Mouse (Mus musculus): ENCODE data around the gene Magi1. TPM values are rescaled to one million over a fixed set of nuclear protein-coding genes. Genes with fewer than 3 reads are reported as not detected.

Magi1 gene
- polyA plus RNA-seq, 1 experiment, result not detected

GRCm38 (mm10) chr6:94190830-94191229 is 92.9 kb downstream of the Magi1 start:
- Histone ChIP-seq H3K27ac (ENCODE audit: insufficient read depth, low read depth, low read length) (no peak overlapping the region), H3K4me3 (ENCODE audit: insufficient read depth, low read length) (no peak overlapping the region), H3K4me1 (ENCODE audit: control insufficient read depth, insufficient read depth, low read length) (peaks cover 5% of the 10 kb centered on the region)
- TF ChIP-seq POLR2A (IDR thresholded peaks at IDR 0.05; ENCODE audit: borderline replicate concordance, low read depth, low read length) (no peak), CTCF (IDR thresholded peaks at IDR 0.05; ENCODE audit: low read depth, low read length) (no peak)

- Histone ChIP-seq H3K4me3 (ENCODE audit: insufficient read depth, low read length) (no peak overlapping the region), H3K4me1 (ENCODE audit: control insufficient read depth, insufficient read depth, low read length) (no peaks in the 10 kb centered on the region), H3K27ac (ENCODE audit: insufficient read depth, low read depth, low read length) (no peak overlapping the region)
- TF ChIP-seq POLR2A (IDR thresholded peaks at IDR 0.05; ENCODE audit: borderline replicate concordance, low read depth, low read length), result no peak
- no peak for TF ChIP-seq CTCF (IDR thresholded peaks at IDR 0.05; ENCODE audit: low read depth, low read length)
Observed at GRCm38 (mm10) chr6:94189379-94189778, 94.3 kb downstream of the Magi1 start.

- Histone ChIP-seq H3K4me1 (ENCODE audit: control insufficient read depth, insufficient read depth, low read length) (no peaks in the 10 kb centered on the region), H3K4me3 (ENCODE audit: insufficient read depth, low read length) (no peak overlapping the region), H3K27ac (ENCODE audit: insufficient read depth, low read depth, low read length) (no peak overlapping the region)
- TF ChIP-seq POLR2A (IDR thresholded peaks at IDR 0.05; ENCODE audit: borderline replicate concordance, low read depth, low read length) (no peak), CTCF (IDR thresholded peaks at IDR 0.05; ENCODE audit: low read depth, low read length) (no peak)
Observed at GRCm38 (mm10) chr6:94186628-94187319, 96.9 kb downstream of the Magi1 start.

- Histone ChIP-seq H3K4me1 (ENCODE audit: control insufficient read depth, insufficient read depth, low read length) (no peaks in the 10 kb centered on the region), H3K4me3 (ENCODE audit: insufficient read depth, low read length) (no peak overlapping the region)
Observed at GRCm38 (mm10) chr6:94184268-94184667, 99.4 kb downstream of the Magi1 start.

GRCm38 (mm10) chr6:94183354-94183851 is 100.3 kb downstream of the Magi1 start:
- Histone ChIP-seq H3K27ac (ENCODE audit: insufficient read depth, low read depth, low read length) (no peak overlapping the region), H3K4me1 (ENCODE audit: control insufficient read depth, insufficient read depth, low read length) (no peaks in the 10 kb centered on the region), H3K4me3 (ENCODE audit: insufficient read depth, low read length) (no peak overlapping the region)
- TF ChIP-seq POLR2A (IDR thresholded peaks at IDR 0.05; ENCODE audit: borderline replicate concordance, low read depth, low read length), result no peak
- no peak for TF ChIP-seq CTCF (IDR thresholded peaks at IDR 0.05; ENCODE audit: low read depth, low read length)

More at GRCm38 (mm10) chr6:94184268-94184667, 99.4 kb downstream of the Magi1 start:
- TF ChIP-seq CTCF (IDR thresholded peaks at IDR 0.05; ENCODE audit: low read depth, low read length) (no peak), POLR2A (IDR thresholded peaks at IDR 0.05; ENCODE audit: borderline replicate concordance, low read depth, low read length) (no peak)
- H3K27ac ChIP-seq (ENCODE audit: insufficient read depth, low read depth, low read length), result no peak overlapping the region

- TF ChIP-seq CTCF (IDR thresholded peaks at IDR 0.05; ENCODE audit: low read depth, low read length), result no peak
- TF ChIP-seq POLR2A (IDR thresholded peaks at IDR 0.05; ENCODE audit: borderline replicate concordance, low read depth, low read length), result no peak
- no peak overlapping the region for H3K27ac ChIP-seq (ENCODE audit: insufficient read depth, low read depth, low read length)
- no peak overlapping the region for H3K4me3 ChIP-seq (ENCODE audit: insufficient read depth, low read length)
- H3K4me1 ChIP-seq (ENCODE audit: control insufficient read depth, insufficient read depth, low read length), result no peaks in the 10 kb centered on the region
Observed at GRCm38 (mm10) chr6:94181673-94182255, 102.0 kb downstream of the Magi1 start.

- no peak for TF ChIP-seq CTCF (IDR thresholded peaks at IDR 0.05; ENCODE audit: low read depth, low read length)
- TF ChIP-seq POLR2A (IDR thresholded peaks at IDR 0.05; ENCODE audit: borderline replicate concordance, low read depth, low read length), result no peak
- Histone ChIP-seq H3K4me3 (ENCODE audit: insufficient read depth, low read length) (no peak overlapping the region), H3K4me1 (ENCODE audit: control insufficient read depth, insufficient read depth, low read length) (no peaks in the 10 kb centered on the region), H3K27ac (ENCODE audit: insufficient read depth, low read depth, low read length) (no peak overlapping the region)
Observed at GRCm38 (mm10) chr6:94180331-94181150, 103.2 kb downstream of the Magi1 start.

GRCm38 (mm10) chr6:94177559-94177958 is 106.2 kb downstream of the Magi1 start:
- Histone ChIP-seq H3K27ac (ENCODE audit: insufficient read depth, low read depth, low read length) (no peak overlapping the region), H3K4me3 (ENCODE audit: insufficient read depth, low read length) (no peak overlapping the region), H3K4me1 (ENCODE audit: control insufficient read depth, insufficient read depth, low read length) (no peaks in the 10 kb centered on the region)
- TF ChIP-seq POLR2A (IDR thresholded peaks at IDR 0.05; ENCODE audit: borderline replicate concordance, low read depth, low read length) (no peak), CTCF (IDR thresholded peaks at IDR 0.05; ENCODE audit: low read depth, low read length) (no peak)

- Histone ChIP-seq H3K4me1 (ENCODE audit: control insufficient read depth, insufficient read depth, low read length) (no peaks in the 10 kb centered on the region), H3K4me3 (ENCODE audit: insufficient read depth, low read length) (no peak overlapping the region), H3K27ac (ENCODE audit: insufficient read depth, low read depth, low read length) (no peak overlapping the region)
- no peak for TF ChIP-seq POLR2A (IDR thresholded peaks at IDR 0.05; ENCODE audit: borderline replicate concordance, low read depth, low read length)
- no peak for TF ChIP-seq CTCF (IDR thresholded peaks at IDR 0.05; ENCODE audit: low read depth, low read length)
Observed at GRCm38 (mm10) chr6:94176705-94177104, 107.0 kb downstream of the Magi1 start.

Data from bone marrow macrophage, adult 2 months (primary cell).